Mouse (Mus musculus) embryonic fibroblast, embryonic 13.5 days (primary cell): ENCODE measurements around the gene Fancg. TPM values are rescaled to one million over a fixed set of nuclear protein-coding genes. Genes with fewer than 3 reads are reported as not detected.

Experiments used
- H3K27ac ChIP-seq: 2 replicates; pipeline ENCODE4 v1.5.1; 2012; ENCODE audit warnings: low read length, control low read depth, inconsistent platforms; ENCODE audit not compliant: insufficient read depth
- H3K4me1 ChIP-seq: 2 replicates; pipeline ENCODE4 v1.6.1; 2011; ENCODE audit warnings: low read length; ENCODE audit not compliant: control insufficient read depth, insufficient read depth
- H3K4me3 ChIP-seq: 2 replicates; pipeline ENCODE4 v1.5.1; 2011; ENCODE audit warnings: mild to moderate bottlenecking, control low read depth, low read length; ENCODE audit not compliant: insufficient read depth
- CTCF ChIP-seq: IDR thresholded peaks from 2 replicates; pipeline ENCODE4 v1.5.1; 2011; ENCODE audit warnings: mild to moderate bottlenecking, control low read depth, low read length, moderate library complexity, borderline replicate concordance; ENCODE audit not compliant: insufficient read depth
- POLR2A ChIP-seq: IDR thresholded peaks from 2 replicates; pipeline ENCODE4 v1.6.1; 2011; ENCODE audit warnings: low read depth, mild to moderate bottlenecking, control low read depth, low read length, moderate library complexity
- polyA plus RNA-seq: library from polyadenylated mRNA; stranded (reverse); fragments of >200 nt; gene quantifications from 2 replicates; pipeline ENCODE4 v1.2.4, GENCODE M21; 2011; ENCODE audit warnings: low read depth; ENCODE audit not compliant: missing spikeins, insufficient read length

The Fancg gene
- polyA plus RNA-seq, 1 experiment: 9.4 TPM

DNA sequence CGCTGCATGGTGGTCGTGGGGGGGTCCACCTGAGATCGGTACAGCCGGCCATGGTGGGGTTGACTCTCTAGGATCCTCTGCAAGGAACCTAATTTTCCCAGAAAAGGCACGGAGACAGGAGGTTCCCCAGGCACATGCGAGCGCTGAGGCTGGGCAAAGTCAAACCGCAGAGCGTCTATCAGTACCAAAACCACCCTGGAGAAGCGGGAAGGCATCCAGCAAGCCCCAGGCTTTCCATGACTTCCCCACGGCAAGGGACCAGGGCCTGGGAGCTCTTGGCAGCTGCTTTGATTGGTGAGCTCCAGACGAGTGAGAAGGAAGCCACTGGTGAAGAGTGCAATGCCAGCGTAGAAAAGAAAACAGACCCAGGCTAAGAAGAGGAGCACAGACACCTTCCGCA lies 14.4 kb upstream of the Fancg start:
- Histone ChIP-seq H3K4me3 (peak overlapping the region; percentile 53), H3K4me1 (no peaks in the 10 kb centered on the region), H3K27ac (no peak overlapping the region)
- no peak for TF ChIP-seq CTCF
- no peak for TF ChIP-seq POLR2A

GRCm38 (mm10) chr4:43021341-43021740 lies 11.0 kb upstream of the Fancg start:
- H3K4me1 ChIP-seq: no peaks in the 10 kb centered on the region
- H3K27ac ChIP-seq: no peak overlapping the region
- H3K4me3 ChIP-seq: no peak overlapping the region
- TF ChIP-seq POLR2A: no peak
- no peak for TF ChIP-seq CTCF

GRCm38 (mm10) chr4:43020876-43021275 lies 10.6 kb upstream of the Fancg start:
- no peak overlapping the region for H3K4me3 ChIP-seq
- 0 out of 2 replicates have a peak, but pooled peaks have one; percentile 5 for TF ChIP-seq CTCF
- TF ChIP-seq POLR2A: no peak

GRCm38 (mm10) chr4:43019641-43020465 lies 9.5 kb upstream of the Fancg start:
- no peak overlapping the region for H3K27ac ChIP-seq
- no peak for TF ChIP-seq CTCF
- TF ChIP-seq POLR2A: no peak

More at GRCm38 (mm10) chr4:43020876-43021275, 10.6 kb upstream of the Fancg start:
- Histone ChIP-seq H3K27ac (no peak overlapping the region), H3K4me1 (no peaks in the 10 kb centered on the region)

GRCm38 (mm10) chr4:43019176-43019575 lies 8.9 kb upstream of the Fancg start:
- no peak overlapping the region for H3K27ac ChIP-seq
- TF ChIP-seq CTCF (no peak), POLR2A (no peak)
- H3K4me1 ChIP-seq: peaks cover 2% of the 10 kb centered on the region; the same call in 1 of the 2 replicates
- H3K4me3 ChIP-seq: no peak overlapping the region

More at GRCm38 (mm10) chr4:43019641-43020465, 9.5 kb upstream of the Fancg start:
- Histone ChIP-seq H3K4me1 (no peaks in the 10 kb centered on the region), H3K4me3 (no peak overlapping the region)

GRCm38 (mm10) chr4:43018156-43018555 lies 7.8 kb upstream of the Fancg start:
- Histone ChIP-seq H3K4me1 (peaks cover 2% of the 10 kb centered on the region; the same call in 1 of the 2 replicates), H3K4me3 (no peak overlapping the region)
- TF ChIP-seq CTCF: no peak
- TF ChIP-seq POLR2A: no peak

GRCm38 (mm10) chr4:43012091-43012490 lies 1.8 kb upstream of the Fancg start:
- no peak for TF ChIP-seq CTCF
- TF ChIP-seq POLR2A: no peak
- H3K4me1 ChIP-seq: peaks cover 2% of the 10 kb centered on the region; the same call in 1 of the 2 replicates
- H3K27ac ChIP-seq: no peak overlapping the region
- no peak overlapping the region for H3K4me3 ChIP-seq

More at GRCm38 (mm10) chr4:43018156-43018555, 7.8 kb upstream of the Fancg start:
- no peak overlapping the region for H3K27ac ChIP-seq

DNA sequence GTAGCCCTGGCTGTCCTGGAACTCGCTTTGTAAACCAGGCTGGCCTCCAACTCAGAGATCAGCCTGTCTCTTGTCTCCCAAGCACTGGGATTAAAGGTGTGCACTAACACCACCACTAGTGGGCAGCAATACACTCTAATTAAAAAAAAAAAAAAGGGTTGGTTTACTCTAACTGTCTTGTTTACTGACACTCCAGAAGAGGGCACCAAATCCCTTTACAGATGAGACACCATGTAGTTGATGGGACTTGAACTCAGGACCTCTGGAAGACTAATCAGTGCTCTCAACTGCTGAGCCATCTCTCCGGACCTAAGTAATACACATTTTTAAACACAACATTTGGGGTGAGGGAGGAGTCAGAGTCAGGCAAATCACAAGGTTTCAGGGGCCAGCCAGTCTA lies 4.5 kb downstream of the Fancg start:
- Histone ChIP-seq H3K4me1 (no peaks in the 10 kb centered on the region), H3K4me3 (no peak overlapping the region), H3K27ac (no peak overlapping the region)
- TF ChIP-seq POLR2A (no peak), CTCF (no peak)

DNA sequence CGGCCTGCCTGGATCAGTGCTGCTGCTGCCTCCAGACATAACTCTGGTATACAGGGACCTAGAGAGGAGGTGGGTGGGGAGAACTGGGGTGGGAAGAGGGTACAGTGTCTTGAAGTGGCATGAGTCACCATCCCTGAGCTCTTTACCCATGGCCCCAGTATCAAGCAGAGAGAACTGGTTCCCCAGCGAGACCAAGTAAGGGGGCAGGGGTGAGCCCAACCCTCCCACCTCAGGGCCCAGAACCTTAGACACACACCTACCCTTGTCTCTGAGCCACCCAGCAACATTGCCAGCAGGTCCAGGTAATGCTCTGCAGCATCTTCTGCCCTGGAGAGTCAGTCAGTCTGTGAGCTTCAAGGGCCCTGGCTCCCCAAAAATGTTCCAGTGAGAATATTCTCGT lies 5.4 kb downstream of the Fancg start:
- no peaks in the 10 kb centered on the region for H3K4me1 ChIP-seq
- H3K27ac ChIP-seq: no peak overlapping the region
- H3K4me3 ChIP-seq: no peak overlapping the region
- TF ChIP-seq POLR2A: no peak
- no peak for TF ChIP-seq CTCF

DNA sequence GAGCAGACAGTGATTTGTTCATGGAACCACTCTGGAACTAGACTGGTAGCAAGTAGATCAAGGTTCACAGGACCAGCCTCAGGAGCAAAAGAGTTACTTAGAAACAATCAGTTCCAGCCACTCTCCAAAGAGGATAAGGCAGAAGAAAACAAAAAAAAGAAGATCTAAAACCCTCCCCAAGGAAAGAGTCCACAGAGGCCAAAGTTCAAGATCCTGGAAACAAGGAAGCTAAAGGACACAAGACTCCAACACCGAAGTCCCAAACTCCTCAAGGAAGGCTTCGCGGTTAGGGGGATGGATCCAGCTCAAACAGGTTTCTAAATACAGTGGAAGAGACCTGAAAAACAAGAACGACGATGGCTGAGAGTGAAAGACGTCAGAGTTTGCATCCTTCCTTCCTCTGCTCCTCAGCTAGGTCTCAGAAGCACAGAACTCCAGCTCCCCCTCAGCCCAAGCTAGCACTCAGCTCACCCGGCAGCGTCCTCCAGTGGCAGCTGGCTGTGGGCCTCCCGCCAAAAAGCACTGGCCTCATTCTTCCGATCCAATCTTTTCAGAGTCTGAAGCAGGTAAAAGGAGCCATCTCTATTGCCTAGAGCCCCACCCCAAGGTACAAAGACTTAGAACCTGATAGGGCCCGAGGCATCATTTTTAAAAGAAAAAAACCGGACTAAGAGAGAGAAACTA lies 7.4 kb downstream of the Fancg start:
- H3K27ac ChIP-seq: no peak overlapping the region
- no peak overlapping the region for H3K4me3 ChIP-seq
- H3K4me1 ChIP-seq: no peaks in the 10 kb centered on the region; the same call in 1 of the 2 replicates
- TF ChIP-seq POLR2A: no peak
